31 mouse cellular contexts compared by ENCODE assay signal in genomic region chr12:103477461-103478015, GRCm38 (mm10). TPM values are rescaled to one million over a fixed set of nuclear protein-coding genes. Genes with fewer than 3 reads are reported as not detected.
"Had no signal": no experiment of that assay in that cellular context is flagged by ENCODE, and none has a peak within 500 bp of the region (broad histone marks: within the 10 kb centered on the region; RNA-seq: fewer than 3 reads in every experiment).

No protein-coding gene starts in this region.

- H3K4me1 ChIP-seq: liver, embryonic 12.5 days; liver, embryonic 15.5 days; megakaryocyte, embryonic 14.5 days; midbrain, embryonic 10.5 days; midbrain, embryonic 13.5 days; neural tube, embryonic 13.5 days had no signal

- H3K27ac ChIP-seq: left cerebral cortex, adult 2 months; liver, embryonic 12.5 days; liver, embryonic 15.5 days; macrophage; midbrain, embryonic 10.5 days; midbrain, embryonic 13.5 days; neural tube, embryonic 13.5 days; stomach, postnatal 0 days had no signal

- H3K4me3 ChIP-seq: left cerebral cortex, adult 2 months; liver, embryonic 12.5 days; liver, embryonic 15.5 days; megakaryocyte, embryonic 14.5 days; midbrain, embryonic 10.5 days; midbrain, embryonic 13.5 days; myocyte; neural tube, embryonic 13.5 days had no signal

- DNase-seq: kidney, adult 11 months; kidney, adult 8-10 months; kidney, postnatal 14 days; kidney, postnatal 4 days; layer of hippocampus, postnatal 36 days; lung, adult 18-20 months; right cerebral cortex, adult 18-20 months; right cerebral cortex, postnatal 14 days; right cerebral cortex, postnatal 4 days; thymus, adult 2 months; thymus, postnatal 25 days had no signal

- ATAC-seq: liver, embryonic 12.5 days; midbrain, embryonic 13.5 days; midbrain, embryonic 16.5 days had no signal

RNA-seq across cellular contexts. Expression of gene Ifi27l2b, which starts 20.5 kb away (rescaled TPM):
- total RNA-seq: layer of hippocampus, adult 8-10 months; layer of hippocampus, postnatal 10 days; layer of hippocampus, postnatal 36 days; left cerebral cortex, adult 2 months; left cerebral cortex, postnatal 10 days; left cerebral cortex, postnatal 36 days; neutrophil, adult 5-6 weeks had no signal
- polyA plus RNA-seq: kidney, embryonic 16.5 days; limb, embryonic 11.5 days; limb, embryonic 14.5 days; liver, embryonic 12.5 days; liver, embryonic 15.5 days; lung, embryonic 16.5 days; macrophage; midbrain, embryonic 10.5 days; midbrain, embryonic 13.5 days; midbrain, embryonic 16.5 days; myocyte; neural tube, embryonic 13.5 days had no signal
